Mouse (Mus musculus) cerebellum, adult (tissue): ENCODE data around the gene Dus1l.
"Not testable (repeated sequence)": the region's sequence is repeated elsewhere in the genome, so short reads cannot be mapped to it uniquely, and the experiment has no call there.

Source experiments
- ATAC-seq: cut with Nextera tagmentation; 2 replicates; pipeline ENCODE4 v1.9.2; 2017; ENCODE audit warnings: mild to moderate bottlenecking, moderate library complexity, mixed read lengths; ENCODE audit not compliant: insufficient number of reproducible peaks, low FRiP score, low TSS enrichment

Gene Dus1l

GRCm38 (mm10) chr11:120795756-120796613, at the start of gene Dus1l:
TSS of gene Dus1l (minus strand) at chr11:120796403.
- peak; percentile 70; the same call in 1 of the 2 replicates for ATAC-seq

- ATAC-seq, result no peak
Measured at GRCm38 (mm10) chr11:120844329-120844728, 48.1 kb upstream of the Dus1l start.

- no peak for ATAC-seq
Measured at GRCm38 (mm10) chr11:120833555-120834280, 37.5 kb upstream of the Dus1l start.

GRCm38 (mm10) chr11:120832962-120833361, 36.8 kb upstream of the Dus1l start:
- not testable (repeated sequence) for ATAC-seq

- no peak for ATAC-seq
Measured at GRCm38 (mm10) chr11:120831659-120832440, 35.6 kb upstream of the Dus1l start.

GRCm38 (mm10) chr11:120830686-120831085, 34.5 kb upstream of the Dus1l start:
- no peak for ATAC-seq

- no peak for ATAC-seq
Measured at GRCm38 (mm10) chr11:120829757-120830532, 33.7 kb upstream of the Dus1l start.

- ATAC-seq, result no peak
Measured at GRCm38 (mm10) chr11:120828416-120828815, 32.2 kb upstream of the Dus1l start.

- no peak for ATAC-seq
Measured at GRCm38 (mm10) chr11:120826016-120826953, 30.1 kb upstream of the Dus1l start.

GRCm38 (mm10) chr11:120825289-120825863, 29.2 kb upstream of the Dus1l start:
- no peak for ATAC-seq

GRCm38 (mm10) chr11:120824787-120825288, 28.6 kb upstream of the Dus1l start:
- no peak; the same call in 1 of the 2 replicates for ATAC-seq

GRCm38 (mm10) chr11:120823956-120824786, 28.0 kb upstream of the Dus1l start, which contains the start of gene Fasn:
TSS of gene Fasn (minus strand) at chr11:120824547.
- ATAC-seq, result peak; percentile 81

GRCm38 (mm10) chr11:120823551-120823947, 27.3 kb upstream of the Dus1l start:
- ATAC-seq, result peak; percentile 1; the same call in 1 of the 2 replicates

- no peak for ATAC-seq
Measured at GRCm38 (mm10) chr11:120822831-120823550, 26.8 kb upstream of the Dus1l start.

GRCm38 (mm10) chr11:120822321-120822720, 26.1 kb upstream of the Dus1l start:
- ATAC-seq, result no peak

GRCm38 (mm10) chr11:120821076-120821922, 25.1 kb upstream of the Dus1l start:
- no peak for ATAC-seq
